Mouse (Mus musculus) liver, adult 2 months (tissue): ENCODE results near the gene Lyve1. TPM values are rescaled to one million over a fixed set of nuclear protein-coding genes. Genes with fewer than 3 reads are reported as not detected.

ENCODE experiments used
- DNase-seq: peaks from one replicate; pipeline ENCODE4 v3.0.0-alpha.2; 2011; ENCODE audit warnings: low read depth, low spot score; ENCODE audit errors: extremely low read depth
- H3K27ac ChIP-seq: fragments of 200-500 bp; replicated peaks from 2 replicates; pipeline ENCODE4 v1.5.1; 2012; ENCODE audit warnings: low read depth, mild to moderate bottlenecking, control low read depth, inconsistent platforms, low read length; ENCODE audit not compliant: insufficient read depth
- H3K27me3 ChIP-seq: fragments of 200-500 bp; 2 replicates; pipeline ENCODE4 v1.6.1; 2012; ENCODE audit warnings: mild to moderate bottlenecking, moderate library complexity, low read length, inconsistent platforms; ENCODE audit not compliant: control insufficient read depth, insufficient read depth
- H3K36me3 ChIP-seq: fragments of 200-500 bp; 2 replicates; pipeline ENCODE4 v1.6.1; 2012; ENCODE audit warnings: low read length, inconsistent platforms; ENCODE audit not compliant: control insufficient read depth, insufficient read depth
- H3K4me1 ChIP-seq: fragments of 200-500 bp; 2 replicates; pipeline ENCODE4 v1.6.1; 2011; ENCODE audit warnings: low read length; ENCODE audit not compliant: control insufficient read depth, insufficient read depth
- H3K4me3 ChIP-seq: fragments of 200-500 bp; 2 replicates; pipeline ENCODE4 v1.5.1; 2011; ENCODE audit warnings: low read depth, mild to moderate bottlenecking, control low read depth, low read length, moderate library complexity; ENCODE audit not compliant: insufficient read depth
- H3K79me2 ChIP-seq: fragments of 200-500 bp; 2 replicates; pipeline ENCODE4 v1.6.1; 2012; ENCODE audit warnings: inconsistent platforms, mild to moderate bottlenecking, low read length, moderate library complexity; ENCODE audit not compliant: control insufficient read depth, insufficient read depth
- H3K9ac ChIP-seq: fragments of 200-500 bp; 2 replicates; pipeline ENCODE4 v1.6.1; 2012; ENCODE audit warnings: low read depth, mild to moderate bottlenecking, control low read depth, inconsistent platforms, low read length
- CTCF ChIP-seq: fragments of 200-500 bp; IDR thresholded peaks from 2 replicates; pipeline ENCODE4 v1.5.1; 2011; ENCODE audit warnings: low read depth, low read length, control low read depth
- POLR2A ChIP-seq: fragments of 200-500 bp; IDR thresholded peaks from 2 replicates; pipeline ENCODE4 v1.6.1; 2011; ENCODE audit warnings: low read length, control low read depth; ENCODE audit not compliant: insufficient read depth; ENCODE audit errors: extremely low read depth
- WGBS: fragments of 180-500 bp; shearing (Covaris S2); methylation state at CpG from one replicate; pipeline ENCODE4 v1.1.7; 2018; 5-methylcytosine and 5-hydroxymethylcytosine counted together
- polyA plus RNA-seq: library from polyadenylated mRNA; depleted of rRNA; stranded (reverse); fragments of >200 nt; gene quantifications from 2 replicates; pipeline ENCODE4 v1.2.3, GENCODE M21; 2012
- total RNA-seq: library from RNA; depleted of rRNA; stranded (reverse); fragments of >200 nt; gene quantifications from 2 replicates; pipeline ENCODE4 v1.2.3, GENCODE M21; 2014

The Lyve1 gene
- total and polyA plus RNA-seq, 2 experiments: 6.4 to 7.8 TPM

- WGBS: 56% methylated on average over 5 of the region's 5 CpGs
- H3K27ac ChIP-seq: no peak overlapping the region
- no peaks in the 10 kb centered on the region for H3K27me3 ChIP-seq
- TF ChIP-seq CTCF (no peak), POLR2A (no peak)
- no peak overlapping the region for H3K4me3 ChIP-seq
- no peaks in the 10 kb centered on the region for H3K36me3 ChIP-seq
- no peak overlapping the region for H3K9ac ChIP-seq
- no peaks in the 10 kb centered on the region for H3K79me2 ChIP-seq
- peaks cover 5% of the 10 kb centered on the region for H3K4me1 ChIP-seq
- DNase-seq: no peak
Observed at GRCm38 (mm10) chr7:110860129-110860528, 2.9 kb downstream of the Lyve1 start.

- H3K9ac ChIP-seq: no peak overlapping the region
- no peaks in the 10 kb centered on the region for H3K27me3 ChIP-seq
- WGBS: 83% methylated on average over 1 of the region's 1 CpGs
- no peak overlapping the region for H3K4me3 ChIP-seq
- peaks cover 20% of the 10 kb centered on the region for H3K4me1 ChIP-seq
- TF ChIP-seq CTCF (no peak), POLR2A (no peak)
- peak overlapping the region; percentile 25 for H3K27ac ChIP-seq
- no peaks in the 10 kb centered on the region for H3K36me3 ChIP-seq
- no peak for DNase-seq
- no peaks in the 10 kb centered on the region for H3K79me2 ChIP-seq
Observed at GRCm38 (mm10) chr7:110855604-110856003, 7.4 kb downstream of the Lyve1 start.

- TF ChIP-seq POLR2A (no peak), CTCF (no peak)
- peak overlapping the region; percentile 25 for H3K27ac ChIP-seq
- no peaks in the 10 kb centered on the region for H3K27me3 ChIP-seq
- DNase-seq: peak; percentile 93
- H3K36me3 ChIP-seq: no peaks in the 10 kb centered on the region
- H3K79me2 ChIP-seq: no peaks in the 10 kb centered on the region
- 20% methylated on average over 8 of the region's 8 CpGs for WGBS
- H3K9ac ChIP-seq: no peak overlapping the region
- peaks cover 20% of the 10 kb centered on the region for H3K4me1 ChIP-seq
- no peak overlapping the region for H3K4me3 ChIP-seq
Observed at GRCm38 (mm10) chr7:110854927-110855546, 8.0 kb downstream of the Lyve1 start.

- H3K4me3 ChIP-seq: no peak overlapping the region
- no peaks in the 10 kb centered on the region for H3K36me3 ChIP-seq
- H3K27ac ChIP-seq: no peak overlapping the region
- H3K79me2 ChIP-seq: no peaks in the 10 kb centered on the region
- TF ChIP-seq POLR2A: no peak
- TF ChIP-seq CTCF: no peak
- 44% methylated on average over 3 of the region's 3 CpGs for WGBS
- DNase-seq: no peak
- peaks cover 20% of the 10 kb centered on the region for H3K4me1 ChIP-seq
- no peaks in the 10 kb centered on the region for H3K27me3 ChIP-seq
- H3K9ac ChIP-seq: no peak overlapping the region
Observed at GRCm38 (mm10) chr7:110854519-110854918, 8.5 kb downstream of the Lyve1 start.

- H3K4me1 ChIP-seq: peaks cover 20% of the 10 kb centered on the region
- peak; percentile 79 for DNase-seq
- H3K79me2 ChIP-seq: no peaks in the 10 kb centered on the region
- no peak overlapping the region for H3K4me3 ChIP-seq
- 29% methylated on average over 10 of the region's 10 CpGs for WGBS
- no peak for TF ChIP-seq CTCF
- TF ChIP-seq POLR2A: no peak
- no peak overlapping the region for H3K9ac ChIP-seq
- 0 out of 2 replicates have a peak overlapping the region, but pooled peaks have one; percentile 1 for H3K27ac ChIP-seq
- H3K27me3 ChIP-seq: no peaks in the 10 kb centered on the region
- no peaks in the 10 kb centered on the region for H3K36me3 ChIP-seq
Observed at GRCm38 (mm10) chr7:110853611-110854010, 9.4 kb downstream of the Lyve1 start.

GRCm38 (mm10) chr7:110851541-110852203, 11.4 kb downstream of the Lyve1 start:
- no peaks in the 10 kb centered on the region for H3K27me3 ChIP-seq
- WGBS: 57% methylated on average over 7 of the region's 7 CpGs
- H3K4me1 ChIP-seq: peaks cover 23% of the 10 kb centered on the region
- peak overlapping the region; percentile 38 for H3K27ac ChIP-seq
- no peak for TF ChIP-seq POLR2A
- TF ChIP-seq CTCF: no peak
- H3K36me3 ChIP-seq: no peaks in the 10 kb centered on the region
- no peak overlapping the region for H3K4me3 ChIP-seq
- H3K9ac ChIP-seq: no peak overlapping the region
- DNase-seq: peak; percentile 70
- H3K79me2 ChIP-seq: no peaks in the 10 kb centered on the region
